Mouse (Mus musculus) heart, embryonic 14.5 days (tissue): ENCODE results near the gene Gan. TPM values are rescaled to one million over a fixed set of nuclear protein-coding genes. Genes with fewer than 3 reads are reported as not detected.

ENCODE experiments used
- ATAC-seq: fragments of 200-750 bp; cut with Nextera tagmentation; 2 replicates; pipeline ENCODE4 v1.8.0; 2017; ENCODE audit warnings: low read depth, moderate TSS enrichment; ENCODE audit not compliant: insufficient number of reproducible peaks, insufficient read depth, low FRiP score
- H3K27ac ChIP-seq, 2 experiments: fragments of 200-500 bp in 1 of 2; fragments of 300-500 bp in 1 of 2; sonication (generic) in 1 of 2; replicated peaks in 1 of 2; 2 replicates each; pipeline ENCODE4 v1.5.1; 2012 to 2014; ENCODE audit warnings: low read depth in 2 of 2, low read length in 2 of 2, control low read depth in 1 of 2, mild to moderate bottlenecking in 1 of 2, mixed read lengths in 1 of 2; ENCODE audit not compliant: control insufficient read depth in 1 of 2, insufficient read depth in 1 of 2
- H3K27me3 ChIP-seq: fragments of 300-500 bp; sonication (generic); 2 replicates; pipeline ENCODE4 v1.6.1; 2014; ENCODE audit warnings: mild to moderate bottlenecking, low read length, control low read depth; ENCODE audit not compliant: control insufficient read depth, insufficient read depth
- H3K36me3 ChIP-seq: fragments of 300-500 bp; sonication (generic); 2 replicates; pipeline ENCODE4 v1.6.1; 2014; ENCODE audit warnings: mild to moderate bottlenecking, control low read depth, low read length, mixed read lengths; ENCODE audit not compliant: control insufficient read depth, insufficient read depth
- H3K4me1 ChIP-seq, 2 experiments: fragments of 200-500 bp in 1 of 2; fragments of 300-500 bp in 1 of 2; sonication (generic) in 1 of 2; 2 replicates each; pipeline ENCODE4 v1.6.1; 2012 to 2014; ENCODE audit warnings: low read length in 2 of 2, control low read depth in 1 of 2, mixed read lengths in 1 of 2; ENCODE audit not compliant: control insufficient read depth in 2 of 2, insufficient read depth in 2 of 2
- H3K4me2 ChIP-seq: fragments of 300-500 bp; sonication (generic); 2 replicates; pipeline ENCODE4 v1.6.1; 2014; ENCODE audit warnings: mild to moderate bottlenecking, low read length
- H3K4me3 ChIP-seq, 2 experiments: fragments of 200-500 bp in 1 of 2; fragments of 300-500 bp in 1 of 2; sonication (generic) in 1 of 2; 2 replicates each; pipeline ENCODE4 v1.5.1; 2012 to 2014; ENCODE audit warnings: low read length in 2 of 2, mild to moderate bottlenecking in 2 of 2, control low read depth in 1 of 2, low read depth in 1 of 2, moderate library complexity in 1 of 2; ENCODE audit not compliant: control insufficient read depth in 1 of 2, insufficient read depth in 1 of 2
- H3K9ac ChIP-seq: fragments of 300-500 bp; sonication (generic); 2 replicates; pipeline ENCODE4 v1.6.1; 2014; ENCODE audit warnings: mild to moderate bottlenecking, low read length
- H3K9me3 ChIP-seq: fragments of 300-500 bp; sonication (generic); 2 replicates; pipeline ENCODE4 v1.6.1; 2016; ENCODE audit warnings: low read length, control low read depth; ENCODE audit not compliant: control insufficient read depth
- WGBS: fragments of 180-500 bp; shearing (Covaris S2); extraction: QIAGEN DNeasy Blood & Tissue Kit; methylation state at CpG from one replicate; pipeline ENCODE4 v1.1.7; 2014; 5-methylcytosine and 5-hydroxymethylcytosine counted together
- polyA plus RNA-seq: library from polyadenylated mRNA; unstranded; fragments of >200 nt; fragmentation: Nextera tagmentation; extraction: Ambion mirVana; gene quantifications from 2 replicates; pipeline ENCODE4 v1.2.1, GENCODE M21; 2014

Gene Gan
- polyA plus RNA-seq, 1 experiment from 2014 or later = 1.3 TPM

- no peak overlapping the region for H3K27ac ChIP-seq
- no peak for ATAC-seq
- no peak overlapping the region for H3K4me2 ChIP-seq
- H3K27me3 ChIP-seq = no peaks in the 10 kb centered on the region
- H3K36me3 ChIP-seq = no peaks in the 10 kb centered on the region
- H3K9ac ChIP-seq = no peak overlapping the region
- no peak overlapping the region for H3K4me3 ChIP-seq
- peaks cover 5 to 7% of the 10 kb centered on the region in 2 experiments for H3K4me1 ChIP-seq
- 60% methylated on average over 17 of the region's 17 CpGs for WGBS
- H3K9me3 ChIP-seq = no peaks in the 10 kb centered on the region
These were observed 95.7 kb downstream of the Gan start for GRCm38 (mm10) chr8:117253390-117254269.

- WGBS = 78% methylated on average over 6 of the region's 6 CpGs
- Histone ChIP-seq H3K27me3 (no peaks in the 10 kb centered on the region), H3K9me3 (no peaks in the 10 kb centered on the region), H3K27ac (no peak overlapping the region), H3K4me3 (no peak overlapping the region), H3K9ac (no peak overlapping the region), H3K4me2 (no peak overlapping the region), H3K36me3 (no peaks in the 10 kb centered on the region), H3K4me1 (peaks cover 9 to 15% of the 10 kb centered on the region in 2 experiments)
- ATAC-seq = no peak
These were observed 96.6 kb downstream of the Gan start for GRCm38 (mm10) chr8:117254496-117254895.

GRCm38 (mm10) chr8:117256292-117256938 lies 98.5 kb downstream of the Gan start:
- Histone ChIP-seq H3K9ac (peak overlapping the region; percentile 91), H3K27ac (peak overlapping the region in 1 of 2 experiments; percentile 80; a peak in 2 of 4 replicates), H3K4me2 (peak overlapping the region; percentile 94), H3K27me3 (no peaks in the 10 kb centered on the region), H3K4me3 (peak overlapping the region; percentile 90 to 95), H3K36me3 (no peaks in the 10 kb centered on the region), H3K9me3 (no peaks in the 10 kb centered on the region), H3K4me1 (peaks cover 18 to 27% of the 10 kb centered on the region in 2 experiments)
- WGBS = under 1% methylated on average over 67 of the region's 92 CpGs
- ATAC-seq = peak; percentile 91

GRCm38 (mm10) chr8:117257029-117257820 lies 99.3 kb downstream of the Gan start, which contains the start of gene Cmip:
Gene Cmip (plus strand): TSS chr8:117257064.
- Histone ChIP-seq H3K9me3 (no peaks in the 10 kb centered on the region), H3K4me2 (peak within 1 kb of the TSS; percentile 94), H3K4me1 (peaks cover 22 to 31% of the 10 kb centered on the region in 2 experiments)

GRCm38 (mm10) chr8:117257821-117258575 lies 100.1 kb downstream of the Gan start:
- no peak for ATAC-seq
- H3K4me3 ChIP-seq = peak overlapping the region; percentile 90 to 95
- H3K9me3 ChIP-seq = no peaks in the 10 kb centered on the region
- no peaks in the 10 kb centered on the region for H3K27me3 ChIP-seq
- peaks cover 25 to 32% of the 10 kb centered on the region in 2 experiments for H3K4me1 ChIP-seq
- H3K36me3 ChIP-seq = no peaks in the 10 kb centered on the region
- 9% methylated on average over 20 of the region's 22 CpGs for WGBS
- peak overlapping the region; percentile 94 for H3K4me2 ChIP-seq
- peak overlapping the region; percentile 9 to 56; a peak in 3 of 4 replicates for H3K27ac ChIP-seq
- H3K9ac ChIP-seq = peak overlapping the region; percentile 91

More at GRCm38 (mm10) chr8:117257029-117257820, 99.3 kb downstream of the Gan start, which contains the start of gene Cmip:
- H3K27me3 ChIP-seq = no peaks in the 10 kb centered on the region
- peak within 1 kb of the TSS; percentile 91 for H3K9ac ChIP-seq
- no peaks in the 10 kb centered on the region for H3K36me3 ChIP-seq
- H3K4me3 ChIP-seq = peak within 1 kb of the TSS; percentile 90 to 95
- peak; percentile 5; the same call in 1 of the 2 replicates for ATAC-seq
- under 1% methylated on average over 65 of the region's 65 CpGs for WGBS
- peak within 1 kb of the TSS; percentile 9 to 80 for H3K27ac ChIP-seq

GRCm38 (mm10) chr8:117258576-117259040 lies 100.7 kb downstream of the Gan start:
- Histone ChIP-seq H3K9me3 (no peaks in the 10 kb centered on the region), H3K9ac (peak overlapping the region; percentile 91), H3K4me2 (peak overlapping the region; percentile 94), H3K27me3 (no peaks in the 10 kb centered on the region), H3K36me3 (no peaks in the 10 kb centered on the region), H3K4me1 (peaks cover 31 to 38% of the 10 kb centered on the region in 2 experiments), H3K4me3 (peak overlapping the region; percentile 90 to 95), H3K27ac (no peak overlapping the region)
- no peak for ATAC-seq
- WGBS = 56% methylated on average over 6 of the region's 6 CpGs
